Mouse (Mus musculus): Measurements from ENCODE around the gene Dscaml1.

Gene Dscaml1

GRCm38 (mm10) chr9:45569680-45570079 lies 143.3 kb downstream of the Dscaml1 start:
- in situ Hi-C loops (cut with MboI, MseI) = no loop called here

GRCm38 (mm10) chr9:45570346-45570745 lies 143.9 kb downstream of the Dscaml1 start:
- in situ Hi-C loops (cut with MboI, MseI) = no loop called here

- in situ Hi-C loops (cut with MboI, MseI) = no loop called here
Measured at GRCm38 (mm10) chr9:45572787-45573492, 146.5 kb downstream of the Dscaml1 start.

GRCm38 (mm10) chr9:45573493-45573815 lies 147.0 kb downstream of the Dscaml1 start:
- in situ Hi-C loops (cut with MboI, MseI) = no loop called here

- in situ Hi-C loops (cut with MboI, MseI) = no loop called here
Measured at GRCm38 (mm10) chr9:45574021-45574420, 147.6 kb downstream of the Dscaml1 start.

- in situ Hi-C loops (cut with MboI, MseI) = no loop called here
Measured at GRCm38 (mm10) chr9:45580069-45580795, 153.8 kb downstream of the Dscaml1 start.

GRCm38 (mm10) chr9:45586475-45586874 lies 160.0 kb downstream of the Dscaml1 start:
- in situ Hi-C loops (cut with MboI, MseI) = no loop called here

- in situ Hi-C loops (cut with MboI, MseI) = no loop called here
Measured at GRCm38 (mm10) chr9:45587704-45588103, 161.3 kb downstream of the Dscaml1 start.

GRCm38 (mm10) chr9:45589867-45590266 lies 163.4 kb downstream of the Dscaml1 start:
- in situ Hi-C loops (cut with MboI, MseI) = no loop called here

GRCm38 (mm10) chr9:45591061-45591460 lies 164.6 kb downstream of the Dscaml1 start:
- in situ Hi-C loops (cut with MboI, MseI) = no loop called here

- in situ Hi-C loops (cut with MboI, MseI) = no loop called here
Measured at GRCm38 (mm10) chr9:45592374-45592773, 165.9 kb downstream of the Dscaml1 start.

- in situ Hi-C loops (cut with MboI, MseI) = no loop called here
Measured at GRCm38 (mm10) chr9:45598117-45598516, 171.7 kb downstream of the Dscaml1 start.

GRCm38 (mm10) chr9:45599377-45599776 lies 172.9 kb downstream of the Dscaml1 start:
- in situ Hi-C loops (cut with MboI, MseI) = no loop called here

GRCm38 (mm10) chr9:45607337-45607736 lies 180.9 kb downstream of the Dscaml1 start:
- in situ Hi-C loops (cut with MboI, MseI) = no loop called here

- in situ Hi-C loops (cut with MboI, MseI) = no loop called here
Measured at GRCm38 (mm10) chr9:45608097-45609031, 181.9 kb downstream of the Dscaml1 start.

GRCm38 (mm10) chr9:45610336-45611060 lies 184.1 kb downstream of the Dscaml1 start:
- in situ Hi-C loops (cut with MboI, MseI) = no loop called here

GRCm38 (mm10) chr9:45614616-45615015 lies 188.2 kb downstream of the Dscaml1 start:
- in situ Hi-C loops (cut with MboI, MseI) = no loop called here

GRCm38 (mm10) chr9:45617889-45618288 lies 191.5 kb downstream of the Dscaml1 start:
- in situ Hi-C loops (cut with MboI, MseI) = no loop called here

GRCm38 (mm10) chr9:45618443-45618842 lies 192.0 kb downstream of the Dscaml1 start:
- in situ Hi-C loops (cut with MboI, MseI) = no loop called here

GRCm38 (mm10) chr9:45620049-45620448 lies 193.6 kb downstream of the Dscaml1 start:
- in situ Hi-C loops (cut with MboI, MseI) = no loop called here

GRCm38 (mm10) chr9:45620920-45621319 lies 194.5 kb downstream of the Dscaml1 start:
- in situ Hi-C loops (cut with MboI, MseI) = no loop called here

Data from T-helper 1 cell (primary cell).